Mouse (Mus musculus): ENCODE results near the gene Megf11.
"Not testable (repeated sequence)": the region's sequence is repeated elsewhere in the genome, so short reads cannot be mapped to it uniquely, and the experiment has no call there.

Megf11 gene

DNA sequence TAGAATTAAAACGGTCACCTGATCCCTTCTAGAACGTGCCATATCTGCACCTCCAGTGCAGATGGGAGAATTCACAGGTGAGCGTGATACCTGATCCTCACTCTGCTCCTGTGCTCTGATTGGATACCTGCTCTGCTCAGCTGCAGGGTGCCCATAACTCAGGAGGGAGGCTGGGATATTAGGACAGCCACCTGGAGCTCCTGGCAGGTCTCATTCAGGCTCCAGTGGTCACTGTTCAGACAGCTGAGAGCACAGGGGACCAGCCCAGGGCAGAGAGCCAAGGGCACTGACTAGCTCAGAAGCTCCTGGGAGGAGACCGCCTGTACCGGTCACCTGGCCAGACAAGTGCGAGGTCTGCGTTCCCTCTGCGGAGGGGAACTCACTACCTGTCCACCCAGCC, 80.7 kb downstream of the Megf11 start:
- no peak for DNase-seq (ENCODE audit: low spot score)

DNA sequence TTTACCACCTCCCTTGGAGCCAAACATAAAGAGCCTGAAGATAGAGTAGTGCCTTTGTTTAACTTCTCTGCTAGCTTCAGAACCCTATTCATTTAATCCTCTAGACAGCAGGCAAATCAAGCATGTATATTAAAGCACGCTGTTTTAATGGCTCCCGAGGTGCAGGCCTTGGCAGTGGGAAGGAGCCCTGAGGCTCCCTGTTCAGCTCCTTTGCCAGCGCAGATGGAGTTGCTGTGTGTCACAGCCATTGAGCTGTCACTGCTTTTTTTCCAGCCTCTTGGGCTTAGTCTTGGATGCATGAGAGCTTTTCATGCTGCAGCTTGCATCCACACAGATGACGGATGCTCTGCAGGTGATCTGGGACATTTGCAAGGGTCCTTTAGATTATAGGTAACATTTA, 81.1 kb downstream of the Megf11 start:
- no peak for DNase-seq (ENCODE audit: low spot score)

DNA sequence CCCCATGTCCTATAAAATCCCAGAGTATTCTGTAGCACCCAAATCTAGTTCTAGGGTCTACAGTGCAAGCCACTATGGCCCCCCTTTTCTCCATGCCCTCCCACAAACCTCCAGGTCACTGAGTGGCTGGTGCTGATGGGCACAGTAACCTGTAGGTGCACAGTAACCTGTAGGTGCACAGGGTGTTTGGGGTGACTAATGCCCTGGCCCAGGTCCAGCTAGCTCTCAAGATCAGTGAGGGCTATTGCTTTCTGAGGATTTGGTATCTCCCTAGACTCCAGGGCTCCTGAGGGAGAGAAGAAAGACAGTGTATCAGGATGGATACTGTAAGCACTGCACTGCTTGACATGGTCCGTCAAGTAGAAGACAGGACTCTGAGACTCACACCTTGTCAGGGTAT, 85.4 kb downstream of the Megf11 start:
- no peak for DNase-seq (ENCODE audit: low spot score)

DNA sequence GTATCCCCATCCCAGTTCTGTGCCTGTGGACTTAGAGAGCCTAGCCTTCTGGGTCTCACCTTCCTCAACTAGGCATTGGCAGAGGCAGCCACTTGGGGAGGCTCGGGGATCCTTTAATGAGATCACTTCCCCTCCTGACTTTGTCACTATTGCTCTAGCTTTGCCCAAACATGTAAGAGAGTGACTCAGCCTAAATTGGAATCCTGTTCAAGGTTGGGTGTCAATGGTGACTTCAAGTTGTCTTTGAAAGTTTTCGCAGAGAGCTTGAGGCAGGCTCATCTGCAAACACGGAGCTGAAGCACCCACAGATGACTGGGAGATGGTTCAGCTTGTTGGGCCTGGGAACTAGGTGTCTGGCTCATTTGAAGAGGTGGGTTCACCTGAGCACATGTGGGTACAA, 85.9 kb downstream of the Megf11 start:
- no peak for DNase-seq (ENCODE audit: low spot score)

DNA sequence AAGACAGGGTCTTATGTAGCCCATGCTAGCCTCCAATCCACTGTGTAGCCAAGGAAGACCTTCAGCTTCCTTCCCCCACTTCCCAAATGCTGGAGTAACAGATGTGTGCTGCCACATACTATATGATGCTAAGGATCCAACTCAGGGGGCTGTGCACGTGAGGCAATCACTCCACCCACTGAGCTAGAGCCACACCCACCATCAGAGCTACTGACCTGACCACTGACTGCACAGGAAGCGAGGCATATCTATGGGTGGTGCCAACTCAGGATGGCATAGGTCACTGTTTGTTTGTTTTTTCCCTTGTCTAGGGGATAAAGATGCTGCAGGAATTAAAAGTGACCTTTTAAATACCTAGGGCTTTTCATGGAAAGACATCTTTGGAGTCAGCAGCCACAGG, 86.7 kb downstream of the Megf11 start:
- no peak for DNase-seq (ENCODE audit: low spot score)

DNA sequence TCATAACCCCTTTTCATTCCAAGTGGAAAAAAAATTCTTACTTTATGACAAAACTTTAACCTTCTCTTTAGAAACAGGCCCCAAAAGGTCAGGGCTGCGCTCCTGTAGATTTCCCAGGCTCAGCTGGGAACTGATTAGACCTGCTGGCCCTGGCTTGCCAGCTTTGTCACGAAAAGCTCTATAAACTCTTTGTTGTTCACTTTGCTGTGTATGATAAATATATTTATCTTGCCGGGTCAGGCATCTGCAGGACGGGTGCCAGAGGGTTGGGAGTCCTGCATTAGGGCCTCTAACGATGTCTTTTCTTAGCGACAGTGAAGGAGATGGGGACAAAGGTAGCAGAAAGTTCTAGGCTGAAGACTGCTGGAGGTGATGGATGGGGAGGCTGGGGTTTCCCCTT, 87.3 kb downstream of the Megf11 start:
- no peak for DNase-seq (ENCODE audit: low spot score)

DNA sequence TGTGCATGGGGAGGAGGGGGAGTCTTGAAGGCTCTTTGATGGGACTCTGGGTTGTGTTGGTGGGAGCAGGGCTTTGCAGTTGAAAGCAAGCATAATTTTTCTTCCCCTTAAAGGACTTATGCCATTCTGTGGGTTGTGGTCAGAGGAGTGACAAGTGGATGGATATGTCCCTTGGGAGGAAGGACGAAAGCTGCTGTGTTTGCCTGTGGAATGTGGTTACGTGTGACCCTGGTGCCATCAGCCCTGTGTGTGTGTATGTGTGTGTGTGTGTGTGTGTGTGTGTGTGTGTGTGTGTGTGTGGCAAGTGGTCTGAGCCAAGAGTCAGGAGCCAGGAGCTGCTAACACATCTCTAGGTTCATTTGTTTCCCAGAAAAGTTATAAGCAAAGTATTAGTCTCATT, 87.7 kb downstream of the Megf11 start:
- no peak for DNase-seq (ENCODE audit: low spot score)

DNA sequence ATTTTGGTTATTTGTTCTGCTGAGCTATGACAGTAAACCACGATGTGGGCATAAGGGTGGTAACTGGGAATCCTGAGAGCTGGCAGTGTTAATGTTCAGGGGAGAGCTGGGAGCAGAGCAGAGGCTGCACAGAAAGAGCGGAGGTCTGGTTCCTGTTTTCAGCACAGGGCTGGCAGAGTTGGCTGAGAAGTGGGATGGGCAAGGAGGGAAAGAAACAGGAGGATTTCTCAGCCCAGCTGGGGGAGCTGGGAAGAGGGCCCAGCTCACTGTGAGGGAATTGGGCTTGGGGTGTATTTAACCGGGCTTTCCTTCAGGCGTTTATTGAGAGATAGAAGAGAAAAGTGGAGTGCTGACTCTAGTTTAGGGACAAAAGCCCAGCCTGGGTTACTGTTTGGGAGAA, 88.3 kb downstream of the Megf11 start:
- no peak for DNase-seq (ENCODE audit: low spot score)

DNA sequence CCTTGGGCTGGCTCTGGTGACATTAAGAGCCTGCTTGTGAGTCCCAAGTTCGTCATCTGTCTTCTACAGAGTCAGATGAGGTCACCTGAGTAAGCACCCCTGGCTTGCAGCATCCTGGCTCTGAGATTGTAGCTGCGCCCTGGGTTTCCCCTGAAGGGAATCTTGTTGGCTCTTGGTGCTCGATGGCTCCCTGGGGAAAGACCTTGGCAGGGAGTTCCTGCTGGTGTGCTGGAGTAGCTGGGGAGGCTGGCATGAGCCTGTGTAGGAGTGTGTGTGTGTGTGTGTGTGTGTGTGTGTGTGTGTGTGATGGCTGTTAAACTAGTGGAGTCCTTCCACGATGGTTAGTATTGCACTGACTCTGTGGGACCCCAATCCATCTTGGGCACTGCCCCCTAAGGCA, 88.7 kb downstream of the Megf11 start:
- DNase-seq (ENCODE audit: low spot score) = no peak

DNA sequence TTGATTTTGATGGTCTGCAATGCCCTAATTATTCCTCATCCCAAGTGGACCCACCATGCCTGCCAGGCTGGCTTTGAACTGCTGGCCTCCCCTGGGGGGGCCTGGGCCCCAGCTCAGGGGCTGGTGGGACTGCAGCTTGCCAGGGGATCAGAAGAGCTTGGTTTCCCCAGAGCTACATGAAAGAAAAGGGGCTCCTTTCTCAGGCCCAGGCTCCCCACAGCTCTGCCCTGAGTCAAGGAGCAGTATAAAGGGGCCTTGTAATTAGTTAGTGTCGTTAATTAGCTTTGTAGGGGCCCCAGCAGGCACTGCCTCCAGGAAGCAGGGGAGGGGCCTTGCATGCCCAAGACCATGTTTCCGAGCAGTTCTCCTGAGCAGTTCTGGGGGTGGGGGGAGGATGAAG, 90.5 kb downstream of the Megf11 start:
- DNase-seq (ENCODE audit: low spot score) = no peak

DNA sequence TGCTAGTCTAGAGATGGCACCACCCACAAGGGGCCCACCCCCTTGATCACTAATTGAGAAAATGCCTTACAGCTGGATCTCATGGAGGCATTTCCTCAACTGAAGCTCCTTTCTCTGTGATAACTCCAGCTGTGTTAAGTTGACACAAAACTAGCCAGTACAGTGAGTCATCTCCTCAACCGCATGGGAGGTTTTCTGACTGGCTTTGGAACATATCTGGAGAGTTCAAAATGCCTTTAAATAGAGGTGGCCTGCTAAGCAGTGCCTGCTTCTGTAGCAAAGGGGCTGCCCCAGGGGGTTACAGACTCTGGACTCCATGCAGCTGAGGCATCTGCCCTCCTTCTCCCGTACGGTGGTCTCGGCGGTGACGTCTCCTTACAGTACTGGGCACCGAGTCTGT, 92.0 kb downstream of the Megf11 start:
- not testable (repeated sequence) for DNase-seq (ENCODE audit: low spot score)

DNA sequence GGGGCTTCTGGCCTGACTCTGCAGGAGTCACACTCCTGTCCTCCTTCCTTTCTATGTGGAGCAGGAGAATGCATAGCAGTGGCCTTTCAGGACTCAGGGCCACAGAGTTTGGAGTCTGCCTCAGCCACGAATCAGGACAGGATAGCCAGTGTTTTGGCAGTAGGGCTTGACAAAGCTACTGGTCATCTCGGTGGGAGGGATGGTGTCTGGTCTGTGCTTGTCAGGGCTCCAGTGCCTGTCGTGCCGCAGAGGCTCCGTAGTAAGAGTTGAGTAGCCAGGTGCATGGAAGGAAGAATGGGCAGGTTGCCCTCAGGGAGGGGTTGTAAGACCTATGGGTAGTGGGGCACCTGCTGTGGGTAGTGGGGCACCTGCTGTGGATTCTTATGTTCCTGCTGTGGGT, 96.7 kb downstream of the Megf11 start:
- DNase-seq (ENCODE audit: low spot score) = no peak

DNA sequence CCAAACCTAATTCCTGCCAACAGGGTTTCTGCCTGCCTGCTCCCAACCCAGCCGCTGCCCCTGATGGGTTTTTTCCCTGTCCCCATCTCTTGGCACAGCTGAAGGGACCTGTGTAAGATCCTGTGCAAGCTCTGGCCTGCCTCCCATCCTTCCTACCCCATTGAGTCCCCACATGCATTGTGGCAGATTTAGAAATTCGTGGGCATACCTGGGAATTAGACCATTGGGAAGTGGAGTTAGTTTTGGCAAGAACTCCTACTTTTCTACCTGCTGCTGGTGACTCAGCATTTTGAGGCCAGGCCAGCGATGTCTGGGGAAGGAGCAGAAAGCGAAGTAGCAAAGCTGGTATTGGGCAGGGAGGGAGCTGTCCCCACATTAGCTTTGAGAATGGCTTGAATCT, 102.0 kb downstream of the Megf11 start:
- DNase-seq (ENCODE audit: low spot score) = no peak

DNA sequence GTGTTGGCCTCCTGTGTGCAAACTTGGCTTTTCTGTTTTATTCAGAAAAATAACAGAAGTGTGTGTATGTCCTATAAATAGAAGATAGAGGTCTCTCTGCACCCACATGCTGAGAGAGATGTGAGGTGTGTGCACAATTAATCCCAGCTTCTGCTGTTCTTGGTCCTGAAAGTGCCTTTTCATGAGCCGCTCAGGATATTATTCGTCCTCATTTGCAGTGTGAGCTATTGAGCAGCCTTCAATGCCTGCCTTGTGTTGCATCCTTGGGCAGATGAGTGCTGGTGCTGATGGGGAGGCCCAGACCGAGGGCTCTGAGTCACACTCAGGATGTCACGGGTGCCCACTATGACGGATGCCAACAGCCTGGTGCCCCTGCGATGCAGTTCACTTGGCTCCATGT, 109.2 kb downstream of the Megf11 start:
- DNase-seq (ENCODE audit: low spot score) = no peak

DNA sequence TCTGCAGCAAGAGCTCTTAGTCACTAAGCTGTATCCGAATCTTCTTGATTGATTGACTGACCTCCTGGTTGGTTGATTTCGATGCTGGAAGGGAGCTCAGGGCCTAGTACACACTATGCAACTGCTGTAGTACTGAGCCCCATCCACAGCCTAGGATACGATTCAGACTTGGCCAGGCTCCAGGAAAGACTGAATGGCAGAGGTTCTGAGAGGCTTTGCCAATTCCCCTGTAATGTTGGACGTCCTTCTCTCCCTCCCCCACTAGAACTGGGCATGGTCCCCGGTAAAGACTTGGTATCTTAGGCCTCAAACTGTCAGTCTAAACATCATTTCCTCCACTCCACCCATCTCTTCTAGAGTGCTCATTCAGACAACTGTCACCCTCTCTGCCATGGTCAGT, 113.5 kb downstream of the Megf11 start:
- no peak for DNase-seq (ENCODE audit: low spot score)

DNA sequence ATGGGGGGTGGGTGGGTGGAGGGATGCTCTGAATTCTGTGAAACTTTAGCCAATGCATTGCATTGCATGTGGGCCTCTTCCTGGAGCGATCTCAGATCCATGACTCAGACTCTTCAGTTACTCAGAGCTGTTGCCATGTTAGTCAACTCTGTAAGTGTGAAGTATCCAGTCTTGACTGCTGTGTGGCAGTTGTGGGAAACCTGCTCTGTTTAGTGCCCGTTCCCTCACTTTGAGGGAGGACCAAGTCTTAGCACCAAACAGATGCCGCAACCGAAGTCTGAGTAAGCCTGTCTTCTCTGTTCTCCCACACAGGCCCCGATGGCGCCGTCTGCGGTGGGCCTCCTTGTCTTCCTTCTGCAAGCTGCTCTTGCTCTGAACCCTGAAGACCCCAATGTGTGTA, 115.8 kb downstream of the Megf11 start:
- DNase-seq (ENCODE audit: low spot score) = no peak

DNA sequence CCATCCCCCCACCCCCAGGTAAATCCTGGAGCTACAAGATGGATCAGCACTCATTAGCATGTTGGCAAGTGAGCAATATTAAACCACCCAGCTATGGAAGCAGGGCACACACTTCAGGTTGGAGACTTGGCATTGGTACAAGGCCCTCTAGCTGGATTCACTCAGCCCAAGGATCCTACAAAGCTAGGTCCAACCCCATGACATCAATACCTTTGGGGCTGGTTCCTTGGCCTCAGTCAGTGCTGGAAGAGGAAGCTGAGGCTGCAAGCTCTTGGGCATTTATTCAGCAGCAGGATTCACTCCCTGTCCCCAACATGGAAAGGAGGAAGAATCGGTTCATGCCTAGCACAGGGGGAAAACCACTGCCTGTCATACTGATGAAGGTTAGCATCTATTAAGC, 118.6 kb downstream of the Megf11 start:
- no peak for DNase-seq (ENCODE audit: low spot score)

DNA sequence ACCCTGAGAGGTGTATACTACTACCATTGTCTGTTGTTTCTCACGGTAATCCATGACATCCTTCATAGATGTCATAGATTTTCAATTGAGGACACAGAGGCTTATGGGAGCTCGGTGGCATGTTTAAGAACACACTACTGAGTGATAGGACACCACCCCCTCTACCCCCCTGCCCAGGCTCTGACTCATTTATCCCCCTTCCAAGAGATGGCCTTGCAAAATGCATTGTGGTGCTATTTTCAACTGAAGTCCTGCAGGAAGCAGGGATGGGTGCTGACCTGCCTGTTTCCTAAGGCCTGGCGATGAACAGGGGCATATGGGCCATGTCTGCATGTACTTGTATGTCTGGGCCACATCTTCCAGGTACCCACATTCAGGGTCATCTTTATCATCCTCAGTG, 119.0 kb downstream of the Megf11 start:
- DNase-seq (ENCODE audit: low spot score) = no peak

DNA sequence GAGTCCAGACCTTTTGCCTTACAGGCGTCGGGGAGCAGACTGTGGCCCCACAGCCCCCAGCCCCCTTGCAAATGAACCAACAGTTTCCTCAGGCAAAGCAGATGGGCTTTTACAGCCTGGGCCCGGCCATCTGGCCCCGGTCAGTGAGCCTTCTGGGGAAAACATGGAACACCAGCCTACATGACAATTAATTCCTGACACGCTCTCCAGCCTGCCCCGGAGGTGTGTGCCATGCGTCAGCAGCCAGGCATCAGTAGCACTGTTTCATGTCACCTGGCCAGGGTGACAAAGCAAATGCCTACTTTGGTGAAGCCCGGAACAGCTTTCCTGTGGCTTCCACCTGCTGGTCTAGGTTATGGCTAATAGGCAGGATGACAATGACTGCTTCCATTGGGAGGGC, 119.5 kb downstream of the Megf11 start:
- no peak for DNase-seq (ENCODE audit: low spot score)

DNA sequence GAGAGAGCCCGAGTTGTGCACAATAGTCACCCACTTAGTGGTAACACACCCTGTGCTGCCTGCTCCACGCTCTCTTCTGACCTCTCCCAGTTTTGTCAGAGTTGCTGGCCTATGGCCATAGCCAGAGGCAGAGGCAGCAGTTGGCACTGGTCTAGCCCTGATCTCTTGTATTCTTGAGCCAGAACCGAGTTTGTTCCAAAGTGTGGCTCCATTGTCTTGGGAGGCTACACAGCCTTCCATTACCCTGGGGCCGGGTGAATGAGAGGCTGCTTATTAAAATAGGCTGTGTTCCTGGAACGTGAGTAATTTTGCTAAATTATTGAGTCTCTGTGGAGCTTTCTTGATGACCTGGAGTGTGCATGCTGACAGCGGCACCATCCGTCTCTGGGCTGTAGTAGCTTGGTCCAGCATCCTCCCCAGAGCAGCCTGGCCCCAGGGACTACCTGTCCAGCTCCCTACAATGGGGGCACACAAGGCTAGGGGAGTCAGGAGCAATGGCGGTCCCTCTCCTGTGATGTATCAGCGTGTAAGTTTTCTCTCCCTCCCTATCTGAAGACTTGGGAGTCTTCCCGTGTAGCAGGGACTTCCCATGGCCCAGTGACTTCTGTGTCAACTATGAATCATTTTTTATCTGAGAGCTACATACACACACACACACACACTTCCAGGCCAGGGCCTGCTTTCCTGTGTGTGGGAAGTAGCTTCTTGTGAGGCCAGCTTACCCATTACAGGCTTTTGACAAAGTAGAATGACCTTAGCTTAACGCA, 121.2 kb downstream of the Megf11 start:
- no peak for DNase-seq (ENCODE audit: low spot score)

DNA sequence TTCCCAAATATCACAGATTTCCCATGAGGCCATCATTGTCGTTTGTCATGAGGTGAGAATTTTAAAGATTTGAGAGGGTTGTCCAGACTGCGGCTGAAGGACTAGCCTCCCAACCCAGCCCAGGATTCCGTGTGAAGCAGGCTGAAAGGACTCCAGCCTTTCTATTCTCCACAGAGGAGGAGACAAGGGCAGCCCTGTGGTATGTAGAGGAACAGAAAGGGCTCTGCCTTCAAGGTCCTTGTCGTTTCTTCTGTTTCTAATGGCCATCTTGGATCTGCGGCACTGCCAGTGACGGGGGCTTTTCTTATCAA, 121.7 kb downstream of the Megf11 start:
- no peak for DNase-seq (ENCODE audit: low spot score)

DNA sequence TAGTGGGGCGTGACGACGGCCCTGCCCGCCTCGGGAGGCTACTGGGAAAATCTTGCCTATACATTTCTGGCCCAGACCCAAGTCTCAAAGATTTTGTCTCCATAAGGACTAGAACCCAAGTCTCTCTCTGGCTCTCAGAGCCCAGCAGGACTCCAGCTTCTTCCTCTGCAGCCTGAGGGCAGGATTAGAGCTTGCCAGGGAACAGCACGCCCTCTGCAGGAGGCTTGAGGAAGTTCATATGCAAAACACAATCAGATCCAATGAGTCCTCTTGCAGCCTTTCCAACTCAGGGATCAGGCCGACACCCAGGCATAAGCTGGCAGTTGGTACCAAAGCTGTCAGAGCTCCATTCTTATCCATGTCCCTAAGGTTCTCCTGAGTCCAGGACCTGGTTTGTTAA, 122.6 kb downstream of the Megf11 start:
- no peak for DNase-seq (ENCODE audit: low spot score)

DNA sequence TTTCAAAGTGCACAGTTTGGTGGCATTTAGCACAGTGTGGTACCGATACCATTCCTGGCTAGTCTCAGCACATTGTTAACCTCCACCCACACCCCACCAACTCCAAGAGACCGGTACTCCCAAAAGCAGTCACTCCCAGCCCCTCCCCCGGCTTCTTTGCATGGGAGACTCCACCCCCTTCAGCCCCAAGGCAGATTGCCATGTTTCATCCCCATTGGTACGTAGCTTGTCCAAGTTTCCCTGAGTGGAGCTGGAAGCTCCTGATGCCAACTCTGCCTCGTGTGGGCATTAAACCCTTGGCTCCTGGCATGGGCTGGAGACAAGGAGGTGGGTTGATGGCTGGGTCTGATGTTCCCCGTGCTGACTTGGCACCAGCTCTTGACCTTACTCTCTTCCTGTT, 129.4 kb downstream of the Megf11 start:
- DNase-seq (ENCODE audit: low spot score) = no peak

DNA sequence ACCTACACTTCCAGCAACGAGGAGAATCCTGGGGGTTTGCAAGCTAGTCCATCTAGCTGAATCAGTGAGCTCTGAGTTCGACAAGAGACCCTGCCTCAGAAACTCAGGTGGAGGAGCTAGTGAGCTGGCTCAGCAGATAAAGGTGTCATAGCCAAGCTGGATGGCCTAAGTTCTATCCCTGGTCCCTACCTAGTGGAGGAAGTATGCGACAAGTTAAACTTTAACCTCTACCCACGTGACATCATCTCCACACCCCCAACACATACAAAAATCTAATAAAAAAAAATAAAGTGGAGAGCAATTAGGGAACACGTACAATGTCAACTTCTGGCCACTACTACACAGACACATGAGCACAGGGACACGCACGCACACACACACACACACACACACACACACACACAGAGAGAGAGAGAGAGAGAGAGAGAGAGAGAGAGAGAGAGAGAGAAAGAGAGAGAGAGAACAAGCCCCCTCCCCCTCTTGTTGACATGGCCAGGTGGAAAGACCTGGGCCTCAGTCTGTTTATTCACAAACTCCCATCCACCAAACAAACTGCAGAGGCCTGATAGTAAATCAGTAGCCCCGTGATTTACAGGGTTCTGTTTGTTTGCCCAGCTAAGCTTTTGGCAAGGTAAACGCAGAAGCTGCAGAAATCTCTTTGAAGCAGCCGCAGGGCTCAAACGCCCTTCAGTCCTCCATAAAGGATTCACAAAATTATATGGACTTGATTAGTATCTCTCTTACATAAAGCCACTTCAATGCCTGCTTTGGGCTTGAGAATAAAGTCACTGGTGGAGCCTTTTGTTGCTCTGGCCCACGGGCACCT, 134.7 kb downstream of the Megf11 start:
- no peak for DNase-seq (ENCODE audit: low spot score)

All from ovary, adult 18-20 months (tissue).